Mouse (Mus musculus) retina, postnatal 7 days (tissue): ENCODE measurements around the gene Ooep.
"Not testable (repeated sequence)": the region's sequence is repeated elsewhere in the genome, so short reads cannot be mapped to it uniquely, and the experiment has no call there.

Source experiments
- DNase-seq: peaks from one replicate; pipeline ENCODE4 v3.0.0-alpha.2; 2012; ENCODE audit warnings: low read depth, low spot score

The Ooep gene

DNA sequence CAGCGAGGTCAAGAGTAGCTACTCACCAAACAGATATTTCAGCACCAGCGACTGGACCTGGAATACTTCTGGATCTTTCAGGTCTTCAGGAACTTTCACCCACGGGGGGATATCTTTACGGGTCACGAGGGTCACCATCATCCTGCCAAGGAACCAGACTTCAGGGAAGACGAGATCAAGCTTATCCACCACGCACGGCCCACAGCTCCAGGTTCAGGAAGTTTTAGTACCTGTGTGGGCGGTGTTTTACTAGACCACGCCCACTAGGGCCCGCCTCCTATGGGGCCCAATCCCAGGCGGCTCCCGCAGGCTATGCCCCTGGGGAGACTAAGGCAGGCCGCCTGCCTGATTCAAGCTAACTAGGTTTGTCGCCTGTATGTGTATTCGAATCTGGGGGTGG lies 10.6 kb downstream of the Ooep start, which contains the start of gene Dppa5a:
Dppa5a (minus strand) TSS at position 219 of the 400 bp plus-strand sequence.
- DNase-seq = not testable (repeated sequence)

GRCm38 (mm10) chr9:78365850-78366544 lies 12.5 kb downstream of the Ooep start:
- DNase-seq = no peak

- no peak for DNase-seq
These were observed 13.8 kb downstream of the Ooep start for GRCm38 (mm10) chr9:78364701-78365100.

GRCm38 (mm10) chr9:78363374-78363773 lies 15.2 kb downstream of the Ooep start:
- DNase-seq = no peak

GRCm38 (mm10) chr9:78360484-78360872 lies 18.0 kb downstream of the Ooep start:
- no peak for DNase-seq

- no peak for DNase-seq
These were observed 18.6 kb downstream of the Ooep start for GRCm38 (mm10) chr9:78359750-78360483.

DNA sequence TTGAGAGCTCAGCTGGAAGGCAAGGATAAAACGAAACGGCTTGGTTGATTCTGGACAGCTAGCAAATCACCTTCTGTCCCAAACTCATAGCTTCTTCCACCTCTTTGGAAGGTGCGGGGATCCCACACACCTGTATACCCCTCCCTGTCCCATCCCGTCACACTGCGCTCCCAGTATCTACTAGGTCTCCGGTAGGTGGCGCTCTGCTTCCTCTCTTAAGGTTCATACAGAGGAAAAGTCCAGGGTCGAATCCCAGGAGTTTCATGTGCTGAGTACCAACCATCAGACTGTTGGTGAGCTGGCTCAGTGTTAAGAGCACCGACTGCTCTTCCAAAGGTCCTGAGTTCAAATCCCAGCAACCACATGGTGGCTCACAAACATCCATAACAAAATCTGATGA lies 20.5 kb downstream of the Ooep start:
- peak; percentile 43 for DNase-seq

DNA sequence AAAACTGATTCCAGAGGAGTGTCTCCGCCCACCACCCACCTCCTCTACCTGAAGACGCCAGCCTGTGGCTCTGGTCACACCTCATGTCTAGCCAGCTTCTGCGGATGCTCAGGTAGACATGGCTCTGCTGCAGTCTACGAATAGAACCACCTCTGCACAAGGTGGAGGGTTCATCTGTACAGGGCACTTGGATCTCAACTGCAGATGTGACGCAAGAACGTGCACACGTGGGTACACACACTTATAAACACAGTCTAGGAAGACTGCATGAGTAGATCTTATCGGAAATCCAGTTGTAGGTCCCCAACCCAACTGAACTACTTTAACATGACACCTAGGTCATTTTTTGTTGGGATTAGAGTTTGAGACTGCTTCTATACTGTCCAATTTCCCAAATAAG lies 22.9 kb downstream of the Ooep start, which contains the start of gene Gsta2:
Gsta2 (minus strand) TSS at position 178 of the 400 bp plus-strand sequence.
- DNase-seq = no peak

- DNase-seq = no peak
These were observed 23.6 kb downstream of the Ooep start for GRCm38 (mm10) chr9:78354665-78355578.

DNA sequence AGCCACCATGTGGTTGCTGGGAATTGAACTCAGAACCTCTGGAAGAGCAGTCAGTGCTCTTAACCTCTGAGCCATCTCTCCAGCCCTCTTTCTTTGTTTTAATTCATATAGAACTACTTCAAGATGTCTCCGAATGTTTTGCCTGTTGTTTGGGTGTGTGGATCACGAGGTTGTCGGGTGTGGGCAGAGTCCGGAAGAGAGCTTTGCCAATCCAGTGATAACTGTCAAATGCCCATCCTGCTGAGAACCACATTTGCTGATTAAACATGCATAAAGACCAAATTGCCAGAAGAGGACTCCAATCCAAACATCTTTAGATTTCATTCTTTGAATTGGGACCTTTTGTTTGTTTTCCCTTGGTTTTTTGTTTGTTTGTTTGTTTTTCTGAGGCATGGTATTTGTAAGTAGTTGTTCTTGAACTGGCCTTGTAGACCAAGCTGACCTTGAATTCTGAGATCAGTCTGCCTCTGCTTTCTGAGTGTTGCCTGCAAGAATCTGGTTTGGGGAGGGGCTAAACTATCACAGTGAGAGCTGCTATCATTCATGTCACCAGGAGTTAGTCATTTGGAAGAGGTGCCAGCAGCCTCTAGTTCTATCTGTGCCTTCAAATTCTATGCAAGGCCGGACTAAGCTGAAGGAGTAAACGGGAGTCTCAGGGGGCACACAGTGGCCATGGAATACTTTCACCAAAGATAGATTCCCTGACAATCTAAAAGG lies 26.9 kb downstream of the Ooep start:
- no peak for DNase-seq

DNA sequence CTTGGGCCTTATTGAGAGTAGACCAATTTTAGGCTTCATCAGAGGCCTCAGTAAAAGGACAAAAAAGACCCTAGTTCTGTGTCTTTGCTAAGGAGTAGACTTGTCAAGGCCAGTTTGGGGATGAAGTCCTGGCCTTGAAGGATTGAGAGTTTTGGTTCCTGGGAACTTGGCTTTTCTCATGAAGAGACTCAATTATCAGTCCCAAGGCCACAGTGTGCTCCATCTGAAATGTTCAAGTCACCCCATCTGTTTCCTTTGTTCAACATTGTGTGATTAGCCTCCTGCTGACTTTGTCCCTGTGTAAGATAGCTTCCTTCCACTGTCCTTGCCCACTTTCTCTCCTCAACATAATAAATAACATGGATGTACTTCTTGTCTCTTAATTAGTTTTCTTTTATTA lies 28.5 kb downstream of the Ooep start:
- DNase-seq = not testable (repeated sequence)

DNA sequence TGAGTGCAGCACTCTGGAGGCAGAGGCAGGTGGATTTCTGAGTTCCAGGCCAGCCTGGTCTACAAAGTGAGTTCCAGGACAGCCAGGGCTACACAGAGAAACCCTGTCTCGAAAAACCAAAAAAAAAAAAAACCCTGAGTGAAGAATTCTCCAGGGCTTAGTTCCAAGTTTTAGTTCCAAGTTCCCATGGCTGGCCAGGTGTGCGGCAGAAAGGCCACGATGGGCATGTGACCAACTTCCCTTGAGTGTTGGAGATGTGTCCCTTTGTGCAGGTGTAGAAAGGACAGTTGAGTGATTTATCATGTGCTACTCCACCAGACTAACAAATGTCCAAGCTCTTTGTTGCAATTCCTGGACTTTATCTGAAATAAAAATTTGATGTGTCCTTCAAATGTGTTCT lies 29.4 kb downstream of the Ooep start:
- not testable (repeated sequence) for DNase-seq

DNA sequence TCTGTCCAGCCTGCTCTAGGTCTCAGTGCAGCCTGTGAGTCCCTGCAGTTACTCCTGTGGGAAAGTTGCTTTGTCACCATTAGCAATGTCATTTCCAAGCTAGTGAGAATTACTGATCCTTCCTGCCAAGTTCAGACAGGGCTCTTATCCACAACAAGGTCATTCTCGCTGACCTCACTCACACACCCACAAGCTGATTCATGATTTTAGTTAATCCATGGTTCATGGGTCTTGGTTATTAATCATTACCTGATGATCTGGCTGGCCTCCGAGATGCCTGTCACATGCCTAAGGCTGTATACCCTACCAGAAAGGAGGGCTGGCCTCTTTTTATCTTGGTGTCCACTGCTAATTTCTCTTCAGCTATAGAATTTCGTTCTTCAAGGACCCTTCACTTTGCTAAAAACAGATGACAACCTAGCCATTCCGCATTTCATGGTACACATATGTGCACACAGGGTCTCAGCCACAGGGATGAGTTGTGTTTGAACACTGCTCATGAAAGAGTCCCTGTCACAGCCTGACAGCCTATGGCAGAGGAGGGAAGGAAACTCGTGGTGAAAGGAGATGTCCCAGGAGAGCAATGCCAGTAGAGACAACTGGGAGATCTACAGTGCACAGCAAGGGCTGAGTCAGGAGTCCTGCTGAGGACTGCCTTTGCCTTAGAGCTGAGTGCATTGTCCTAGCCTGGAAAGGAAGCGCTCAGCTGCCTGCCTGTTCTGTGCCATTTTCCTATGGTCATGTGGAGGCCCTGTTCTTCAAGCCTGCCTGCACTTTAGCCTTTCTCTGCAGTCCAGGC lies 30.1 kb downstream of the Ooep start:
- not testable (repeated sequence) for DNase-seq

- no peak for DNase-seq
These were observed 31.5 kb downstream of the Ooep start for GRCm38 (mm10) chr9:78347004-78347403.

DNA sequence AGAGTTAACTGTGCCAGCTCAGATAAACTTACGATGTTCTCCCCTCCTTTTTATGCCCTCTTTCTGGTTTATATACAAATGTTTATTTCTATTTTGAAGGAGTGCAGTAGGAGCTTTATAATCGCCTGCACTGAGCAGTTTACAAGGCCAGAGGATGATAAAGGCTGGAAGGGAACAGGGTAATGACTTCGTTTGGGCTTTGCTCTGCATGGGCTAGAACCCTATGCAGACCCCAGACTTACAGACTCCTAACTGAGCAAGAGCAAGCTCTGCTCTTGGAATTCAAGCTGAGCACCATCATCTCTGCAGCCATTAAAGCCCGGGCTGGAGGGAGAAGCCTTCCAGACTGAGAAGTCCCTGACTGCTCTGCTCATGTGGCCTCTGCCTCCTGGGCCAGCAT lies 33.3 kb downstream of the Ooep start:
- DNase-seq = not testable (repeated sequence)

DNA sequence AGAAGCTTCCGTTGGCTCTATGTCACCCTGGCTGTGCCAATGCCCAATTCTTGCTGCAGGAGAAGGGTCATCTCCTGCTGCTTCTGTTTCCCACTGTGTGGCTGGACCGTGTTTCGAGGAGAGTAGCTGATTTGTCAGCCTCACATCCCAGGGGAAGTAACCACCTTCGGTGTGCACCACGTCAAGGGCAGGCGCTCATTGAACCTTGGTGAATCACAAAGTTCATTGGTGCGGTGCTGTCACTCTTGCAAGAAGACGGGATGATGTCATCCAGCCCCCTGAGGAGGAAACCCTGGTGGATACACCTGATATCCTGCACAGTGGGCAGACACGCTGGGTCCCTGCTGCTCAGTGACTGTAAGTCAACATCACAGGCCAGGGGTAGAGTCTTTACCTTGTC lies 35.5 kb downstream of the Ooep start:
- DNase-seq = not testable (repeated sequence)

- not testable (repeated sequence) for DNase-seq
These were observed 36.0 kb downstream of the Ooep start for GRCm38 (mm10) chr9:78342494-78342893.

- peak; percentile 24 for DNase-seq
These were observed 38.2 kb downstream of the Ooep start for GRCm38 (mm10) chr9:78340324-78340723.

DNA sequence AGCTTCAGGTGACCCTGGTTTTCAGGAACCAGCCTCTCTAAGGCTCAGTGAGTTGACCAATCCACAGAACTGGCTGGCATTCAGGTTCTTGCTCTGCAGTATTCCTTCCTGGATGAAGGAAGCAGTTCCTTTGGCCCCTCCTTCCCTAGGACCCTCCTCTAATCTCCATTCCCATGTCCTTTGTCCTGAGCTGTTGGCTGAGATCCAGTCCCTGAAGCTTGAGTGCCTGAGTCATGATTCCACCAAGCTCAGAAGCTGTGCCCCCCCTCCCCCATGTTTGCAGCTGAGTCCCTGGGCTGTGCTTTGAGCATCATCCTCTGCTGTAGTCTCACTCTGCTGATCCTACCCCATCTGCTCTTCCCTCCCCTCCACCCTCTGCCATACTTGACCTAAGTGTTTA lies 41.5 kb downstream of the Ooep start:
- DNase-seq = not testable (repeated sequence)

DNA sequence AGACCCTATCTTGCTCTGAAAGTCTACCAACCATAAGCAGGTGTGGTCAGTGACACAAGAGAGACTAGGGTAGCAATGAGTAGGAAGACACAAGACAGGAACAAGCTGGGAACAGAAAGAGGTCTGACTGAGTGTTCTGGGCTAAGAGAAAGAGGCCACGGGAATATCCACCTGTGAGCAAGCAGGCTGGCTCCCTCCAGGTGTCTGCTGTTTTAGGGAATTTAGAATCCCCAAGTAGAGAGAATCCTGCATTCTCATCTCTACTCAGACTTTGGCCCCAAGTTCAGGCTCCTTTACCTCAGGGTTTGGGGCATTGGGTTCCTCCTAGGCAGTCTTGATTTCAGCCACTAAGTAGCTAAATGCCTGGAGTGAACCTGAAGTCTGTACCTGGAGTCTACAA lies 51.2 kb downstream of the Ooep start, which contains the start of gene Omt2b:
Omt2b (plus strand) TSS at position 301 of the 400 bp plus-strand sequence.
- DNase-seq = not testable (repeated sequence)
